Mouse (Mus musculus) CH12.LX (cell line): ENCODE measurements at regions not wholly inside any gene's neighbourhood (a gene's known extent, or its start where the extent isn't known, plus 50 kb on each side); places are given as distances from the start of the nearest gene placed in this dataset.

Experiments used
- DNase-seq: peaks from one replicate; pipeline ENCODE4 v3.0.0-alpha.2; 2013; ENCODE audit errors: extremely low read depth
- H3K27ac ChIP-seq: 2 replicates; pipeline ENCODE4 v1.5.1; 2012; ENCODE audit warnings: low read depth, mild to moderate bottlenecking, control low read depth, moderate library complexity; ENCODE audit not compliant: insufficient read depth
- H3K27me3 ChIP-seq: replicated peaks from 2 replicates; pipeline ENCODE3; 2012; ENCODE audit warnings: inconsistent platforms
- H3K36me3 ChIP-seq, 2 experiments: replicated peaks in 1 of 2; 2 replicates each; pipeline versions ENCODE3 to v1.6.1; 2012; ENCODE audit warnings: inconsistent platforms in 1 of 2, low read length in 1 of 2, mild to moderate bottlenecking in 1 of 2, mixed read lengths in 1 of 2, moderate library complexity in 1 of 2; ENCODE audit not compliant: control insufficient read depth in 1 of 2, insufficient read depth in 1 of 2
- H3K4me1 ChIP-seq, 2 experiments: 2 replicates each; pipeline ENCODE4 v1.6.1; 2012; ENCODE audit warnings: inconsistent platforms in 1 of 2, moderate library complexity in 1 of 2; ENCODE audit not compliant: insufficient read depth in 2 of 2, control insufficient read depth in 1 of 2
- H3K4me2 ChIP-seq: 2 replicates; pipeline ENCODE4 v1.6.1; 2012; ENCODE audit warnings: low read depth, mild to moderate bottlenecking, control low read depth; ENCODE audit not compliant: poor library complexity, insufficient read depth, severe bottlenecking
- H3K4me3 ChIP-seq, 3 experiments: fragments of 150-350 bp in 1 of 3; sonication (generic) in 1 of 3; replicated peaks in 1 of 3; 2 replicates each; pipeline versions ENCODE3 to v1.5.1; 2011 to 2012; ENCODE audit warnings: low read depth in 2 of 3, low read length in 2 of 3, mild to moderate bottlenecking in 2 of 3, moderate library complexity in 2 of 3, control low read depth in 1 of 3, improper control_type of control experiment in 1 of 3, inconsistent platforms in 1 of 3, mixed read lengths in 1 of 3; ENCODE audit not compliant: poor library complexity in 1 of 3
- H3K79me2 ChIP-seq: replicated peaks from 2 replicates; pipeline ENCODE4 v1.6.1; 2012; ENCODE audit warnings: mild to moderate bottlenecking, moderate library complexity; ENCODE audit not compliant: control insufficient read depth, poor library complexity, insufficient read depth, severe bottlenecking; ENCODE audit errors: extremely low read depth
- H3K9ac ChIP-seq: 2 replicates; pipeline ENCODE4 v1.6.1; 2012; ENCODE audit warnings: low read depth, mild to moderate bottlenecking, control low read depth, moderate library complexity; ENCODE audit not compliant: insufficient read depth
- H3K9me3 ChIP-seq: replicated peaks from 2 replicates; pipeline ENCODE3; 2012; ENCODE audit warnings: low read length, inconsistent platforms, mixed read lengths
- BHLHE40 ChIP-seq: IDR thresholded peaks from 2 replicates; pipeline ENCODE4 v1.6.1; 2011; ENCODE audit warnings: mild to moderate bottlenecking, low read depth, low read length, improper control_type of control experiment
- CHD1 ChIP-seq: IDR thresholded peaks from 2 replicates; pipeline ENCODE4 v1.6.1; 2012; ENCODE audit warnings: low read depth, low read length, improper control_type of control experiment, inconsistent platforms
- CHD2 ChIP-seq: IDR thresholded peaks from 2 replicates; pipeline ENCODE4 v1.6.1; 2011; ENCODE audit warnings: low read length, improper control_type of control experiment
- ELF1 ChIP-seq: IDR thresholded peaks from 2 replicates; pipeline ENCODE4 v1.6.1; 2014; ENCODE audit warnings: low read depth, mild to moderate bottlenecking, inconsistent platforms, low read length, improper control_type of control experiment
- EP300 ChIP-seq: IDR thresholded peaks from 2 replicates; pipeline ENCODE4 v1.6.1; 2011; ENCODE audit warnings: low read length, improper control_type of control experiment
- GABPA ChIP-seq: IDR thresholded peaks from 2 replicates; pipeline ENCODE4 v1.6.1; 2012; ENCODE audit warnings: low read depth, low read length, improper control_type of control experiment, inconsistent platforms; ENCODE audit not compliant: insufficient replicate concordance
- JUND ChIP-seq: conservative IDR thresholded peaks from 2 replicates; pipeline ENCODE4 v1.6.1; 2011; ENCODE audit warnings: low read depth, low read length, improper control_type of control experiment
- KAT2A ChIP-seq: IDR thresholded peaks from 2 replicates; pipeline ENCODE4 v1.6.1; 2012; ENCODE audit warnings: low read length, improper control_type of control experiment, inconsistent platforms; ENCODE audit not compliant: insufficient replicate concordance
- MAZ ChIP-seq: IDR thresholded peaks from 2 replicates; pipeline ENCODE4 v1.6.1; 2012; ENCODE audit warnings: low read depth, mild to moderate bottlenecking, inconsistent platforms, low read length, improper control_type of control experiment, moderate library complexity
- MEF2A ChIP-seq: IDR thresholded peaks from 2 replicates; pipeline ENCODE4 v1.6.1; 2014; ENCODE audit warnings: low read depth, mild to moderate bottlenecking, inconsistent platforms, low read length, improper control_type of control experiment, borderline replicate concordance
- MXI1 ChIP-seq: IDR thresholded peaks from 2 replicates; pipeline ENCODE4 v1.6.1; 2011; ENCODE audit warnings: mild to moderate bottlenecking, low read depth, low read length, improper control_type of control experiment
- POLR2A ChIP-seq: IDR thresholded peaks from 2 replicates; pipeline ENCODE4 v1.6.1; 2011; ENCODE audit warnings: low read depth, mild to moderate bottlenecking, improper control_type of control experiment, low read length
- RAD21 ChIP-seq: IDR thresholded peaks from 2 replicates; pipeline ENCODE4 v1.6.1; 2011; ENCODE audit warnings: low read depth, mild to moderate bottlenecking, low read length, improper control_type of control experiment, moderate library complexity
- RCOR1 ChIP-seq: conservative IDR thresholded peaks from 2 replicates; pipeline ENCODE4 v1.6.1; 2012; ENCODE audit warnings: low read depth, mild to moderate bottlenecking, inconsistent platforms, low read length, improper control_type of control experiment
- SIN3A ChIP-seq: IDR thresholded peaks from 2 replicates; pipeline ENCODE4 v1.6.1; 2012; ENCODE audit warnings: low read length, improper control_type of control experiment, inconsistent platforms
- TCF12 ChIP-seq: IDR thresholded peaks from 2 replicates; pipeline ENCODE4 v1.6.1; 2014; ENCODE audit warnings: low read depth, mild to moderate bottlenecking, inconsistent platforms, low read length, improper control_type of control experiment
- UBTF ChIP-seq: IDR thresholded peaks from 2 replicates; pipeline ENCODE4 v1.6.1; 2012; ENCODE audit warnings: low read depth, mild to moderate bottlenecking, inconsistent platforms, low read length, improper control_type of control experiment, moderate library complexity
- ZKSCAN1 ChIP-seq: IDR thresholded peaks from 2 replicates; pipeline ENCODE4 v1.6.1; 2012; ENCODE audit warnings: low read depth, inconsistent platforms, low read length, improper control_type of control experiment, borderline replicate concordance
- ZMIZ1 ChIP-seq: IDR thresholded peaks from 2 replicates; pipeline ENCODE4 v1.6.1; 2012; ENCODE audit warnings: low read depth, mild to moderate bottlenecking, inconsistent platforms, low read length, improper control_type of control experiment
- ZNF384 ChIP-seq: IDR thresholded peaks from 2 replicates; pipeline ENCODE4 v1.6.1; 2012; ENCODE audit warnings: low read depth, low read length, improper control_type of control experiment, inconsistent platforms
- dilution Hi-C: fragments of 300-500 bp; cut with MboI; formaldehyde crosslinking; loops from 2 replicates; pipeline ENCODE4 v1.14.3; 2020; ENCODE audit warnings: low sequenced_read_pairs; ENCODE audit not compliant: extremely low pct_unique_long_range_greater_than_20kb, extremely low pct_ligation_motif_present
- in situ Hi-C: fragments of 300-500 bp; cut with MboI; formaldehyde crosslinking; loops from 3 replicates; pipeline ENCODE4 v1.14.3; 2019; ENCODE audit warnings: low sequenced_read_pairs, low pct_ligation_motif_present, low pct_unique_long_range_greater_than_20kb, mixed read lengths

DNA sequence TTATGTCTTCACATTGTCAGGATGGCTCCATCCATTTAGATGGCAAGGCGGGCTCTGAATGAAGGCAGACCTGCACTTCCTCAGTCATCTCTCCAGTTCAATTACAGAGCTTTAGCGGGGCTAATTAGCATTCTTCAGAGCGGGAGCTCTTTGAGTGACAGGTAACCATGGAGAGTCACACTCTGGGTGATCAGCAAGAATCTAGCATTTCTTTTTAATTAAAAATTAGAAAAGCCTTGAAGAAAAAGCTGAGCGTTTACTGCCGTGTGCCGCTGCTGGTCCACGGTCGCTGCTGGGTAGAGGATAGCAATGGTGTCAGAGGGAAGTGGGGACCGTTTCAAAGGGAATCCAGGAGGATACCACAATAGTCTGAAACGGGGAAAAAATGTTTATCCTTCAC, 72.5 kb downstream of the Atp6v1g3 start:
- no peak for DNase-seq
- Histone ChIP-seq H3K4me3 (no peak overlapping the region), H3K4me1 (peaks cover 3 to 5% of the 10 kb centered on the region in 2 experiments; a peak in 1 of 4 replicates), H3K36me3 (no peaks in the 10 kb centered on the region), H3K27me3 (no peaks in the 10 kb centered on the region), H3K9ac (no peak overlapping the region), H3K4me2 (no peak overlapping the region), H3K79me2 (no peaks in the 10 kb centered on the region), H3K9me3 (no peaks in the 10 kb centered on the region), H3K27ac (no peak overlapping the region)
- in situ Hi-C loops (no loop called here), dilution Hi-C loops (no loop called here)
- TF ChIP-seq CHD1 (no peak), ELF1 (no peak)

DNA sequence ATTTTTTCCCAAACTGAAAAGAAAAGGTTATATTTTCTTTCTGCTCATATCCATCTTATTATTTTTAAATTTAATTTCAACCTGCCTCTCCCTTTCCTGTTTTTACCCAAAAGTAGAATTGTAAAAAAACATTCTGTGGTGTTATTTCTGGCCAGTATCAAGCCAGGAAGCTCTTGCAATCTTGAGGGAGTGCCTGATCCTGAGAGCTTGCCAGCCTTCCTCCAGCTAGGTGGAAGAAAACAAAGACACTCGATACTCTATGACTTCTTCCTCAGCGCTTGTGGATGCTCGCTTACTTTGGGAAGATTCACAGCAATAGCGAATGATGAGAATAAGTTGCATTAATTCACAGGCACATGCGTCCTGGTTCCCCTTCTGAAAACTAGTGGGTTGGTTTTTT, 73.4 kb downstream of the Atp6v1g3 start:
- peaks cover 3 to 5% of the 10 kb centered on the region in 2 experiments; a peak in 1 of 4 replicates for H3K4me1 ChIP-seq

DNA sequence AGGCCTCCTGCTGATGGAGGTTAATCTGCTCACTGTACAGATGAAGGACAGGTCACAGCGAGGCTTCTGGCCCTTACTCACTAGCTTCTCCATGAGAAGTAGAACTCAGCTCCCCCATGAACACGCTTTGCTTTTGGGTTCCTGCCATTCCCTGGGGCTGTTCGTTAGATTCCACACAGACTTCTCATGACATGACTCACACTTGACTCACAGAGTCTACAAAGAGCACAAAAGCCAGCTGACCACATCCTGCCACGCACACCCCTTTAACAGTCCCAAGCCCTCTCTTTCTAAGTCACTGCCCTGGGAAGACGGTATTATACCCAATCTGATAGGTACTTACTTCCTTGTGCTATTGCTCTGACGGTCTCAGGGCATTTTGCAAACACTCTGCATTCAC, 74.9 kb downstream of the Atp6v1g3 start:
- no peak overlapping the region for H3K4me2 ChIP-seq
- DNase-seq, result no peak

More for the DNA sequence above, 73.4 kb downstream of the Atp6v1g3 start:
- Histone ChIP-seq H3K4me2 (no peak overlapping the region), H3K4me3 (no peak overlapping the region), H3K9me3 (no peaks in the 10 kb centered on the region), H3K79me2 (no peaks in the 10 kb centered on the region), H3K27ac (no peak overlapping the region)
- DNase-seq, result no peak
- dilution Hi-C loops, result no loop called here
- no peak for TF ChIP-seq CHD1
- TF ChIP-seq TCF12, result no peak
- TF ChIP-seq MAZ, result no peak
- no peak for TF ChIP-seq ZMIZ1
- TF ChIP-seq UBTF, result no peak
- TF ChIP-seq JUND, result no peak
- TF ChIP-seq KAT2A, result no peak
- TF ChIP-seq SIN3A, result no peak
- no peak for TF ChIP-seq ZNF384
- no peak for TF ChIP-seq GABPA
- TF ChIP-seq RAD21, result no peak
- no peak for TF ChIP-seq ZKSCAN1
- TF ChIP-seq MXI1, result no peak
- no peak for TF ChIP-seq CHD2
- TF ChIP-seq, all 38 proteins: peak for 0
- Histone ChIP-seq H3K36me3 (no peaks in the 10 kb centered on the region), H3K27me3 (no peaks in the 10 kb centered on the region), H3K9ac (no peak overlapping the region)
- in situ Hi-C loops, result no loop called here

More for the DNA sequence above, 74.9 kb downstream of the Atp6v1g3 start:
- Histone ChIP-seq H3K27ac (no peak overlapping the region), H3K9ac (no peak overlapping the region)
- no peak for TF ChIP-seq MEF2A
- TF ChIP-seq EP300, result no peak
- no peak for TF ChIP-seq POLR2A
- TF ChIP-seq GABPA, result no peak
- TF ChIP-seq CHD1, result no peak
- no peak for TF ChIP-seq BHLHE40
- TF ChIP-seq RCOR1, result no peak
- TF ChIP-seq, all 38 proteins: peak for 0
- in situ Hi-C loops, result no loop called here
- no peaks in the 10 kb centered on the region for H3K36me3 ChIP-seq
- H3K4me1 ChIP-seq, result peaks cover 2 to 5% of the 10 kb centered on the region in 2 experiments; a peak in 1 of 4 replicates
- H3K27me3 ChIP-seq, result no peaks in the 10 kb centered on the region
- dilution Hi-C loops, result no loop called here
- no peaks in the 10 kb centered on the region for H3K79me2 ChIP-seq
- no peak overlapping the region for H3K4me3 ChIP-seq
- H3K9me3 ChIP-seq, result no peaks in the 10 kb centered on the region
